Mouse (Mus musculus) hindbrain, embryonic 15.5 days (tissue): ENCODE data around the gene Spink8. TPM values are rescaled to one million over a fixed set of nuclear protein-coding genes. Genes with fewer than 3 reads are reported as not detected.

Experiments used
- ATAC-seq: fragments of 200-750 bp; cut with Nextera tagmentation; 2 replicates; pipeline ENCODE4 v1.8.0; 2017; ENCODE audit warnings: low read depth, moderate number of reproducible peaks, moderate TSS enrichment; ENCODE audit not compliant: low FRiP score
- H3K27ac ChIP-seq: fragments of 300-500 bp; sonication (generic); replicated peaks from 2 replicates; pipeline ENCODE4 v1.5.1; 2015; ENCODE audit warnings: mild to moderate bottlenecking, inconsistent platforms
- H3K27me3 ChIP-seq: fragments of 300-500 bp; sonication (generic); 2 replicates; pipeline ENCODE4 v1.6.1; 2015; ENCODE audit warnings: control low read depth, inconsistent platforms
- H3K36me3 ChIP-seq: fragments of 300-500 bp; sonication (generic); 2 replicates; pipeline ENCODE4 v1.6.1; 2015; ENCODE audit warnings: control low read depth, inconsistent platforms
- H3K4me1 ChIP-seq: fragments of 300-500 bp; sonication (generic); replicated peaks from 2 replicates; pipeline ENCODE4 v1.6.1; 2015; ENCODE audit warnings: control low read depth, inconsistent platforms
- H3K4me2 ChIP-seq: fragments of 300-500 bp; sonication (generic); 2 replicates; pipeline ENCODE4 v1.6.1; 2015; ENCODE audit warnings: moderate library complexity, mild to moderate bottlenecking, inconsistent platforms
- H3K4me3 ChIP-seq: fragments of 300-500 bp; sonication (generic); 2 replicates; pipeline ENCODE4 v1.5.1; 2015; ENCODE audit warnings: mild to moderate bottlenecking, inconsistent platforms
- H3K9ac ChIP-seq: fragments of 300-500 bp; sonication (generic); 2 replicates; pipeline ENCODE4 v1.6.1; 2015; ENCODE audit warnings: inconsistent platforms
- H3K9me3 ChIP-seq: fragments of 300-500 bp; sonication (generic); 2 replicates; pipeline ENCODE4 v1.6.1; 2016; ENCODE audit warnings: control low read depth, inconsistent platforms
- WGBS: fragments of 180-500 bp; shearing (Covaris S2); methylation state at CpG from one replicate; pipeline ENCODE4 v1.1.7; 2015; 5-methylcytosine and 5-hydroxymethylcytosine counted together
- polyA plus RNA-seq: library from polyadenylated mRNA; unstranded; fragments of >200 nt; fragmentation: Nextera tagmentation; extraction: Ambion mirVana; gene quantifications from 2 replicates; pipeline ENCODE4 v1.2.1, GENCODE M21; 2015

Spink8 gene
- polyA plus RNA-seq, 1 experiment from 2014 or later, result 0.21 TPM

DNA sequence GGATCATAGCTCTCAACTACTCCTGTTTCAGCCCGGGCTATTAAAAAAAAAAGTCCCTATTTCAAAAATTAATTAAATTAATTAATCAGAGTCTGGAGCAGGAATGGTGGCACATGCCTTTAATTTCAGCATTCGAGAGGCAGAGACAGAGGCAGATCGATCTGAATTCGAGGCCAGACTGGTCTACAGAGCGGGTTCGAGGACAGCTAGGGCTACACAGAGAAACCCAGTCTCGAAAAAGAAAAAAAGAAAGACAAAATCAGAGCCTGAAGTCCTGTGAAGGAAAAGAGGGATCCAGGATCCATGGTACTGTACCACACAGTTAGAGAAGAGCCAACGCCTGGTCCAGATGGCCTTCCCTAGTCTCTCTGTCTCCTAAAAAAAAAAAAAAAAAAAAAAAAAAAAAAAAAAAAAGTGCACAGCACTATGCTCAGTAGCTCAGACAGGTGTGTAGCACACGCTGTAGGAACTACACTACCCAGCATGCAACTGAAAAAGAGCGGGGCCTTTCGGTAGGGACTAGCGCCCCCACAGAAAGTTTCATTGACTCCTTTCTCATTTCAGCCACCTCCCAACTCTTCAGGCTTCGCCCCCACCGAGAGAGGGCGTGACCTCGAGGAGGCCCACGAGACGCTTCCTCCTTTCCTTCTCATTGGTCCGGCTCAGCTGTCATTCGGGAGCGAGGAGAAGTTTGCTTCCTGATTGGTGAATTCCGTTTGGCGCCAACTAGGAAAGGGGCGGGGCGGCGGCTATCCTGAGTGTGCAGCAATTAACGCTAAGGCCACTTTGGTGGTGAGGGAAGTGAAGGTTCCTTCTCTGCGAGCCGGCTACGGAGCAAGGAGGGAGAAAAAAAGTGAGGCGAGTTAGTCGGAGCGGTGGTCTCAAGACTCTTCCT lies 63.0 kb downstream of the Spink8 start, which contains the start of gene Cdc25a:
TSS of gene Cdc25a (plus strand) at position 783 of the 895 bp plus-strand sequence.
- ATAC-seq, result peak; percentile 93
- peak within 1 kb of the TSS; percentile 77 for H3K27ac ChIP-seq
- H3K4me2 ChIP-seq, result peak within 1 kb of the TSS; percentile 63
- H3K4me1 ChIP-seq, result peaks cover 17% of the 10 kb centered on the region
- H3K9me3 ChIP-seq, result no peaks in the 10 kb centered on the region
- no peaks in the 10 kb centered on the region for H3K27me3 ChIP-seq
- peaks cover 15% of the 10 kb centered on the region for H3K36me3 ChIP-seq
- H3K4me3 ChIP-seq, result peak within 1 kb of the TSS; percentile 87
- H3K9ac ChIP-seq, result peak within 1 kb of the TSS; percentile 75
- 7% methylated on average over 33 of the region's 33 CpGs for WGBS

DNA sequence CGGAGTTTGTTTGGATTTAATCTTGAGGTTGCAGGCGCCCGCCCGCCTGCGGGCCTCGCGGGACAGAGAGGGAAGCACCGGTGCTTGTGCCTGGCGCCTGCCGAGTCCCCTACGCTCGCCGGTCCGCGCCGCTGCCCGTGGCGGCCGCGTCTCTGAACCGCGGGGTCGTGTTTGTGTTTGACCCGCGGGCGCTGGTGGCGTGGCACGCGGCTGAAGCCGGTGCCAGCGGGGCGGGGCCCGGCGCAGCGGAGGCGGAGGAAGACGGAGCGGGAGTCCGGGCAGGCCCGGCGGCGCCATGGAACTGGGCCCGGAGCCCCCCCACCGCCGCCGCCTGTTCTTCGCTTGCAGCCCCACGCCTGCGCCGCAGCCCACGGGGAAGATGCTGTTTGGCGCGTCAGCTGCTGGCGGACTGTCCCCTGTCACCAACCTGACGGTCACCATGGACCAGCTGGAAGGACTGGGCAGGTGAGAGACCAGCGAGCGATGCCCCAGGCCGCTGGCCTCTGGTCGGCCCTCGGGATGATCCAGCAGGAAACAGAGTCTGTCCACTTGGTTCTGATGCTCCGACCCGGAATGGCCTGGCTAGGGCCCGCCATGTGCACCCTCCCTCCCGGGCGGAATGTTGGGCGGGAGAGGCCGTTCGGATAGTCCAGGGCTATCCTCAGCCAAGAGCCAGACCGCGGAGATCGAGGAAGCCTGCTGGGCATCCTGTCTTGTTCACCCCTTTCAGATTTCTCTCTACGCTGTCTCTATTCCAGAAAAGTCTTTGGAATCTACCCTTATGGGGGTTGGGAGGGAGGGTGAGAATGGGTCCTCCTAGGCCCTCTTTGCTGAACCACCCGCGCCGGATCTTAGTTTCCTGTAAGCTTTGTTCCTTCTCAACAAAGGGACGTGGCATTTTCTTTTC lies 63.9 kb downstream of the Spink8 start:
- no peaks in the 10 kb centered on the region for H3K27me3 ChIP-seq
- peak overlapping the region; percentile 75 for H3K9ac ChIP-seq
- peak overlapping the region; percentile 77 for H3K27ac ChIP-seq
- peaks cover 24% of the 10 kb centered on the region for H3K36me3 ChIP-seq
- peak; percentile 61 for ATAC-seq
- H3K4me3 ChIP-seq, result peak overlapping the region; percentile 87
- no peaks in the 10 kb centered on the region for H3K9me3 ChIP-seq
- peak overlapping the region; percentile 63 for H3K4me2 ChIP-seq
- WGBS, result under 1% methylated on average over 53 of the region's 76 CpGs
- peaks cover 17% of the 10 kb centered on the region for H3K4me1 ChIP-seq

Other genes with a start within 250 kb of the Spink8 start
- gene Fbxw15, start 244.0 kb upstream of the Spink8 start, polyA plus RNA-seq, result 0.10 and 0.14 TPM in 2 replicates
- gene Fbxw24, start 186.2 kb upstream of the Spink8 start, polyA plus RNA-seq, result 0.14 TPM in 1 of 2 replicates, not detected in the other
- gene Fbxw25, start 147.6 kb upstream of the Spink8 start, polyA plus RNA-seq, result not detected in 2 replicates
- gene Fbxw18, start 109.6 kb upstream of the Spink8 start, polyA plus RNA-seq, result 0.17 TPM in 1 of 2 replicates, not detected in the other
- not detected in 2 replicates for gene Fbxw26, start 66.2 kb upstream of the Spink8 start, polyA plus RNA-seq
- 0.41 TPM in 1 of 2 replicates, not detected in the other for gene Fbxw27, start 21.6 kb upstream of the Spink8 start, polyA plus RNA-seq
- gene Nme6, start 20.5 kb downstream of the Spink8 start, polyA plus RNA-seq, result 70.6 and 72.9 TPM in 2 replicates
- 0.51 and 0.75 TPM in 2 replicates for gene Camp, start 37.3 kb downstream of the Spink8 start, polyA plus RNA-seq
- 12.9 and 14.0 TPM in 2 replicates for gene Cdc25a, start 63.3 kb downstream of the Spink8 start, polyA plus RNA-seq
- 181 and 201 TPM in 2 replicates for gene Map4, start 119.2 kb downstream of the Spink8 start, polyA plus RNA-seq